Mouse (Mus musculus) lung, adult 2 months (tissue): ENCODE data around the gene Tpcn1.

ENCODE experiments used
- CTCF ChIP-seq: fragments of 200-500 bp; IDR thresholded peaks from 2 replicates; pipeline ENCODE4 v1.5.1; 2011; ENCODE audit warnings: mild to moderate bottlenecking, low read length, control low read depth; ENCODE audit not compliant: insufficient read depth
- POLR2A ChIP-seq: fragments of 200-500 bp; IDR thresholded peaks from 2 replicates; pipeline ENCODE4 v1.6.1; 2011; ENCODE audit warnings: low read depth, mild to moderate bottlenecking, control low read depth, low read length, borderline replicate concordance; ENCODE audit errors: extremely low read depth

- TF ChIP-seq POLR2A (no peak), CTCF (no peak)
These were observed 24.6 kb downstream of the Tpcn1 start for GRCm38 (mm10) chr5:120563914-120564311.
